Mouse (Mus musculus): ENCODE data around the gene Aqr. TPM values are rescaled to one million over a fixed set of nuclear protein-coding genes. Genes with fewer than 3 reads are reported as not detected.

Gene Aqr
- total and polyA plus RNA-seq, 2 experiments from 2014 or later, result 22.0 to 31.9 TPM

GRCm38 (mm10) chr2:114071876-114072275, 114.9 kb downstream of the Aqr start:
- no peak for ATAC-seq
- no peak for DNase-seq
- H3K27me3 ChIP-seq (ENCODE audit: insufficient read depth, low read length), result no peaks in the 10 kb centered on the region
- H3K4me1 ChIP-seq (ENCODE audit: insufficient read depth), result no peaks in the 10 kb centered on the region
- H3K36me3 ChIP-seq (ENCODE audit: insufficient read depth), result no peaks in the 10 kb centered on the region
- H3K4me2 ChIP-seq (ENCODE audit: low read depth), result no peak overlapping the region
- H3K27ac ChIP-seq (ENCODE audit: low read depth, low read length), result no peak overlapping the region
- H3K9ac ChIP-seq, result no peak overlapping the region
- no peak overlapping the region for H3K4me3 ChIP-seq (ENCODE audit: low read depth, low read length)
- no peaks in the 10 kb centered on the region for H3K9me3 ChIP-seq (ENCODE audit: low read length)
- WGBS, result 80% methylated on average over 2 of the region's 2 CpGs
- no peak for TF ChIP-seq CTCF (IDR thresholded peaks at IDR 0.05; ENCODE audit: low read depth)

- Histone ChIP-seq H3K27me3 (ENCODE audit: insufficient read depth, low read length) (no peaks in the 10 kb centered on the region), H3K27ac (ENCODE audit: low read depth, low read length) (no peak overlapping the region), H3K9ac (no peak overlapping the region), H3K36me3 (ENCODE audit: insufficient read depth) (no peaks in the 10 kb centered on the region), H3K4me3 (ENCODE audit: low read depth, low read length) (no peak overlapping the region), H3K4me1 (ENCODE audit: insufficient read depth) (no peaks in the 10 kb centered on the region), H3K4me2 (ENCODE audit: low read depth) (no peak overlapping the region), H3K9me3 (ENCODE audit: low read length) (no peaks in the 10 kb centered on the region)
- ATAC-seq (no peak), DNase-seq (no peak)
- TF ChIP-seq CTCF (IDR thresholded peaks at IDR 0.05; ENCODE audit: low read depth), result no peak
- WGBS, result 91% methylated on average over 3 of the region's 3 CpGs
These were observed 120.6 kb downstream of the Aqr start for GRCm38 (mm10) chr2:114066226-114066625.

GRCm38 (mm10) chr2:114064004-114064403, 122.8 kb downstream of the Aqr start:
- Histone ChIP-seq H3K9ac (no peak overlapping the region), H3K27me3 (ENCODE audit: insufficient read depth, low read length) (no peaks in the 10 kb centered on the region), H3K4me1 (ENCODE audit: insufficient read depth) (no peaks in the 10 kb centered on the region), H3K4me3 (ENCODE audit: low read depth, low read length) (no peak overlapping the region), H3K9me3 (ENCODE audit: low read length) (no peaks in the 10 kb centered on the region), H3K36me3 (ENCODE audit: insufficient read depth) (no peaks in the 10 kb centered on the region), H3K4me2 (ENCODE audit: low read depth) (no peak overlapping the region), H3K27ac (ENCODE audit: low read depth, low read length) (no peak overlapping the region)
- 71% methylated on average over 2 of the region's 2 CpGs for WGBS
- ATAC-seq, result no peak
- no peak for DNase-seq
- TF ChIP-seq CTCF (IDR thresholded peaks at IDR 0.05; ENCODE audit: low read depth), result no peak

GRCm38 (mm10) chr2:114060071-114060591, 126.7 kb downstream of the Aqr start:
- Histone ChIP-seq H3K27me3 (ENCODE audit: insufficient read depth, low read length) (no peaks in the 10 kb centered on the region), H3K4me3 (ENCODE audit: low read depth, low read length) (no peak overlapping the region), H3K27ac (ENCODE audit: low read depth, low read length) (no peak overlapping the region), H3K36me3 (ENCODE audit: insufficient read depth) (no peaks in the 10 kb centered on the region), H3K4me2 (ENCODE audit: low read depth) (no peak overlapping the region), H3K9me3 (ENCODE audit: low read length) (no peaks in the 10 kb centered on the region), H3K9ac (no peak overlapping the region), H3K4me1 (ENCODE audit: insufficient read depth) (no peaks in the 10 kb centered on the region)
- WGBS, result 45% methylated on average over 6 of the region's 6 CpGs
- ATAC-seq, result no peak
- DNase-seq, result no peak
- no peak for TF ChIP-seq CTCF (IDR thresholded peaks at IDR 0.05; ENCODE audit: low read depth)

- Histone ChIP-seq H3K27ac (ENCODE audit: low read depth, low read length) (no peak overlapping the region), H3K4me2 (ENCODE audit: low read depth) (no peak overlapping the region), H3K36me3 (ENCODE audit: insufficient read depth) (no peaks in the 10 kb centered on the region), H3K27me3 (ENCODE audit: insufficient read depth, low read length) (no peaks in the 10 kb centered on the region), H3K9me3 (ENCODE audit: low read length) (no peaks in the 10 kb centered on the region), H3K9ac (no peak overlapping the region), H3K4me3 (ENCODE audit: low read depth, low read length) (no peak overlapping the region), H3K4me1 (ENCODE audit: insufficient read depth) (no peaks in the 10 kb centered on the region)
- WGBS, result 73% methylated on average over 1 of the region's 1 CpGs
- no peak for TF ChIP-seq CTCF (IDR thresholded peaks at IDR 0.05; ENCODE audit: low read depth)
- no peak for ATAC-seq
- no peak for DNase-seq
These were observed 127.2 kb downstream of the Aqr start for GRCm38 (mm10) chr2:114059608-114060007.

GRCm38 (mm10) chr2:114058226-114058796, 128.5 kb downstream of the Aqr start:
- no peaks in the 10 kb centered on the region for H3K4me1 ChIP-seq (ENCODE audit: insufficient read depth)
- no peak overlapping the region for H3K4me3 ChIP-seq (ENCODE audit: low read depth, low read length)
- no peak overlapping the region for H3K9ac ChIP-seq
- ATAC-seq, result no peak
- TF ChIP-seq CTCF (IDR thresholded peaks at IDR 0.05; ENCODE audit: low read depth), result no peak
- no peaks in the 10 kb centered on the region for H3K27me3 ChIP-seq (ENCODE audit: insufficient read depth, low read length)
- 91% methylated on average over 10 of the region's 10 CpGs for WGBS
- no peak overlapping the region for H3K4me2 ChIP-seq (ENCODE audit: low read depth)
- H3K36me3 ChIP-seq (ENCODE audit: insufficient read depth), result no peaks in the 10 kb centered on the region
- no peak overlapping the region for H3K27ac ChIP-seq (ENCODE audit: low read depth, low read length)
- DNase-seq, result no peak
- H3K9me3 ChIP-seq (ENCODE audit: low read length), result no peaks in the 10 kb centered on the region

GRCm38 (mm10) chr2:114057303-114057853, 129.4 kb downstream of the Aqr start:
- H3K36me3 ChIP-seq (ENCODE audit: insufficient read depth), result no peaks in the 10 kb centered on the region
- no peak overlapping the region for H3K4me3 ChIP-seq (ENCODE audit: low read depth, low read length)
- no peak overlapping the region for H3K27ac ChIP-seq (ENCODE audit: low read depth, low read length)
- ATAC-seq (peak; percentile 18; the same call in 1 of the 2 replicates), DNase-seq (no peak)
- WGBS, result 19% methylated on average over 10 of the region's 10 CpGs
- H3K9me3 ChIP-seq (ENCODE audit: low read length), result no peaks in the 10 kb centered on the region
- no peaks in the 10 kb centered on the region for H3K4me1 ChIP-seq (ENCODE audit: insufficient read depth)
- H3K4me2 ChIP-seq (ENCODE audit: low read depth), result no peak overlapping the region
- no peak for TF ChIP-seq CTCF (IDR thresholded peaks at IDR 0.05; ENCODE audit: low read depth)
- H3K9ac ChIP-seq, result no peak overlapping the region
- no peaks in the 10 kb centered on the region for H3K27me3 ChIP-seq (ENCODE audit: insufficient read depth, low read length)
